Mouse (Mus musculus): Measurements from ENCODE around the gene Abi3.

The Abi3 gene

DNA sequence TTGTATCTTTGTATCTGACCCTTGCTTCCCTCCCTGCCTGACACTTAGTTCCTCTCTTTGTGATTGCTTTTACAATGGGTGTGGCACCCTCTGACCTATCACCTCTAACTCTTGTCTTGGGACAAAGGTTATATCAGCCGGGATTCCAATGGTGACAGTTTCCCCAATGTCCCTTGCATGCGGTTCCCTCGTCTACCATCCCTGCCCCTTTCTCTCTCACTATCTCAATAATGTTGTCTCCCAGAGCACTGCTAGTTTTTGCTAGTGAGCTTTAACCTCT, 15.2 kb downstream of the Abi3 start:
- intact Hi-C loops (cut with DNase I) = no loop called here

DNA sequence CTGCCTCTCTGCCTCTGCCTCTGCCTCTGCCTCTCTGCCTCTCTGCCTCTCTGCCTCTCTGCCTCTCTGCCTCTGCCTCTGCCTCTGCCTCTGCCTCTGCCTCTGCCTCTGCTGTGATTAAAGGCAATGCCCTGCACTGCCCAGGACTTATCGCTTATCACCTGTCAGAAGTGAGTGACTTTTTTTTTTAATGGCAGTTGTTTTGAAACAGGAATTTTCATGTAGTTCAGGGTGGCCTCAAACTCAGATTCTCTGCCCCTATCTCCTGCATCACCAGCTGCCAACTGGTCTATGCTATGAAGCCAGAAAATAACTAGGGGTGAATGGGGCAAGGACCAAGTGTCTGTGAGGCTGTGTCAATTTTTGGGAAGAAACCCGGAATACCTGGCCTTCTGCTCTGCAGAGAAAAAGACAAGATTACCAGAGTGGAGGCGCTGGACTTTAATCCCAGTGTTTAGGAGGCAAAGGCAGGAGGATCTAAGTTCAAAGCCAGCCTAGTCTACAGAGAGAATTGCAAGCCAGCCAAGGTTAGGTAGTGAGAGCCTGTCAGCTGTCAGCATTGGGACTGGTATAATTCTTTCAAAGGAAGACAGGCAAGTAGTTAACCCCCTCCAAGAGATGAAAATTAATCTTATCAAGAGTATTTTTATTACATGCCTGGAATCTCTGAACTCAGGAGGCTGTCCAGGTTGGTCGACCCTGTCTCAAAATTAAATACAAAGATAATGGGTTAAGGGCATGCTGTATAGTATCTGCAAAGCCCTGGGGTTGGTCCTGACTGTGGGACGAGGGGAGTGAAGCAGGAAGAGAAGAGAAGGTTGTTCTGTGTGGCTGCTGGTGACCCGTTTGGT, 15.7 kb downstream of the Abi3 start:
- intact Hi-C loops (cut with DNase I) = no loop called here

DNA sequence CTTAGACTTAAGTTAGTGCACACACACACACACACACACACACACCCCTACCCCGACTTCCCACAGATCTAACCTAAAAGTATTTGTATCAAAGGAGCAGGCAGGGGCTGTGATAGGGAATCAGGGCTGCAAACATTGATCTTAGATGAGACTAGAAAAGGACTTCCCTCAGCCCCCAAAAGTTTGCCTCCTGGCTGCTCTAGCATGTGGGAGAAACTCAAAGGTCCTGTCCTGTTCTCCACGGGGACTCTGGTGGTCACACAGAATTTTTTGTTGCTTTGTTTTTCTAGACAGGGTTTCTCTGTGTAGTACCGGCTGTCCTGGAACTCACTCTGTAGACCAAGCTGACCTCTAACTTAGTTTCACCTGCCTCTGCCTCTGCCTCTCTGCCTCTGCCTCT, 16.7 kb downstream of the Abi3 start:
- intact Hi-C loops (cut with DNase I) = loop anchor here (2.0 kb wide), 1 partner anchor 55 kb away; no protein-coding TSS in a partner anchor

DNA sequence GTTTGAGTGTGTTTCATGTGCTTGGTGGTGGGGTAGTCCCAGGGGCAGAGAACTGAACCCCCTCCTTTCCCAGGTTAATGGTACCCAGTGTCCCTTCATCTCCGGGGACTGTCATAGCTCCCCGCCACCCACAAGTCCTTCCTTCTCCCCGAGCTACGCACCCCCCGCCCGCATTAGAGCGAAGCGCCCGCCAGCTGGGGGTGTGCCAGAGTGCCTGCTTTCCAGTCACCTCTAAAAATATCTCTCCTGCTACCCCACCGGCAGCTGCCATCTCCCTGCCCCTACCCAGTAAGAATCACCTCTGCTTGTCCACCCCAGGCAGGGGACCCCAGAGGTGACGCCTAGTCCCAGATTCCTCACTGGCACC, 17.4 kb downstream of the Abi3 start:
- intact Hi-C loops (cut with DNase I) = loop anchor here (2.0 kb wide), 1 partner anchor 54 kb away; no protein-coding TSS in a partner anchor

DNA sequence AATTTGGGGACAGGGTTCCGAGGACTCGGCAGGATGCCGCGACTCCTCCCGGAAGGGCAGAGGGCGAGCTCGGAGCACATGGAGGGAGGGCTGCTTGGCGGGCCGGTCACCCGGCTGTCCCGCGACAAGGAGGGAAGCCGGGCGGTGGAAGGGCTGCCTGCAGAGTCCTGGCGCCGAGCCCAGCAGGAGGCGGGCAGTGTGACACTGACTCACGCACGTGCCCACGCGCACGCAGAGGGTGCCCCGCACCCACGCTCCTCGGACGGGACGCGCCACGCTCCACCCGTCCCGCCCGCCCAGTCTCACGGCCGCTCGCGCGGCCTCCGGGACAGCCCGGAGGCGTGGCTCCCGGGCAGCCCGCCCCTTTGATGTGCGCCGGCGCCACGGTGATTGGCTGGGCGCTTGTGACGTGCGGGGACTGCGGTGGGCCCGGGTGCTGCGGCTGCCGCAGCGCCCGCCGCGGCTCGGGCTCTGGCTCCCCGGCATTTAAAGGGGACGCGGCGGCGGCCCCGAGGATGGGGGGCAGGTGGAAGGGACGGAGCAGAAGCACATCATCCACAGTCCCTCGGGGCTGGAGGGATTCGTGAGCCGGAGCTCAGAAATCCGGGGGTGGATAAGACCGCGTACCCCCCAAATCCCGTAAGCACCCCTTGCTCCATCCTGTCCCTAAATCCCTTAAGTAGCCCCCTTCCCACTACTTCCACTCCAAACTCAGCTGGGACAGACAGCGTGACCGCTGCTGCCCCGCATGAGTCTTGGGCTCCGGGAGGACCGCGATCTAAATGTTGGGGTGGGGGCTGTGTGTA, 18.0 kb downstream of the Abi3 start, which contains the start of gene Phospho1:
TSS of gene Phospho1 (plus strand) at position 429 of the 806 bp plus-strand sequence.
- intact Hi-C loops (cut with DNase I) = loop anchor here (2.0 kb wide), 1 partner anchor 53 kb away; no protein-coding TSS in a partner anchor

DNA sequence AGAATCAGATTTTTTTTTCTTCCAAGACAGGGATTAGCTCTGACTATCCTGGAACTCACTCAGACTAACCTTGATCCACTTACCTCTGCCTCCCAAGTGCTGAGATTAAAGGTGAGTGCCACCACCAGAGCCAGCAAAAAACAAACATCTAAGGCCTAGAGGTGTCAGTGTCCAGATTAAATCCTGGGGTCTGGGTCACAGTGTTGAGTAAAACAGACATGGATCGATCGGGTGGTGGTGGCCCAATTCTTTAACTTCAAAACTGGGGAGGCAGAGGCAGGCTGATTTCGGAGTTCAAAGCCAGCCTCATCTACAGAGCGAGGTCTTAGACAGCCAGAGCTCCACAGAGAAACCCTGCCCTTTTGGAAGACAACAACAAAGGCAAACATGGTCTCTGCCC, 19.8 kb downstream of the Abi3 start:
- intact Hi-C loops (cut with DNase I) = no loop called here

DNA sequence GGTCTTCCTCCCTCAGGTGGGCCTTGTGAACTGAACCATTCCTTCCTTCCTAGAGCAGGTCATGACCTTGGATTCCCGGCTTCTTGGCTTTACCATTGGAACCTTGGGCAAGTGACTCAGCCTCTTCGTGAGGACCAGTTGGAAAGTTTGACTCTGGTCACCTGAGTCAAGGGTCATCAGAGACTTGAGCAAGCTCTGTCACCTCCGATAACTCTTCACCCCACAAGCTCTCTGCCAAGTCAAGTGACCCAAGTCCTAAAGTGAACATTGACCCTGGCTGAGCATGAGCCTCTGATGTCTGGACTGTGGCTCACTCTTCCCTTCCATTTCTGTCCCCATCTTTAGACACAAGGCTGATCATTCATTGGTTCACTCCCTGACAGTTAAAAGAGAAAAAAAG, 20.8 kb downstream of the Abi3 start:
- intact Hi-C loops (cut with DNase I) = no loop called here

DNA sequence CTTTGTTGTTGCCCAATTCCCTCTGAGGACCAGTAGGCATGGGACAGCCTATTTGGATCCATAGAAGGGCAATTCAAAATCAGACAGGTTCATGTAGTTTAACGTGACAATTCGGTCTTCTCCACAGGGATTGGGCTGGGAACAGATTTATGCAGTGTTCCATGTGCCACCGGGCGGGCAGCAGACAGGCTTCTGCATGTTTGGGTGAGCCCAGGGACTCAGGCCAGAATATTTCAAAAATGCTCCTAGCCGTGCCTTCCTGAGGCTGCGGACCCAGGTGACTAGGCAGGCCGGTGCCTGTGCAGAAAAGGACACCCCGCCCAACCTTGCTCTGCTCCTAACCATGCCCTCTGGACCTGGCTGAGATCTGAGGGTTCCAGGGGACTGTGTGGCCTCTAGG, 23.1 kb downstream of the Abi3 start:
- intact Hi-C loops (cut with DNase I) = no loop called here

DNA sequence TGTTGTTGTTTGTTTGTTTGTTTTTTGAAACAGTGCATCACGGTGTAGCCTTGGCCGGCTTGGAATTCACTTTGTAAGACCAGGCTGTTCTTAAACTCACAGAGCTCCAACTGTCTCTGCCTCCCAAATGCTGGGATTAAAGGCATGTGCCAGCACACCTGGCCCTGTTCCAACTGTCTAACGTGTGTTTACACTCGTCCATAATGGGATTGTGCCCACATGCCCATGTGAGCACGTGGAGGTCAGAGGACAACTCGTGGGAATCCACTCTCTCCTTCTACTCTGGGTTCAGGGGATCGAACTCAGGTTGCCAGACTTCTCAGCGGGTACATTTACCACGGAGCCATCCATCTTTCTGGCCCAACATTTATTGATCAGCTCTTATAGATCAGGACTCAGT, 26.9 kb downstream of the Abi3 start:
- intact Hi-C loops (cut with DNase I) = no loop called here

DNA sequence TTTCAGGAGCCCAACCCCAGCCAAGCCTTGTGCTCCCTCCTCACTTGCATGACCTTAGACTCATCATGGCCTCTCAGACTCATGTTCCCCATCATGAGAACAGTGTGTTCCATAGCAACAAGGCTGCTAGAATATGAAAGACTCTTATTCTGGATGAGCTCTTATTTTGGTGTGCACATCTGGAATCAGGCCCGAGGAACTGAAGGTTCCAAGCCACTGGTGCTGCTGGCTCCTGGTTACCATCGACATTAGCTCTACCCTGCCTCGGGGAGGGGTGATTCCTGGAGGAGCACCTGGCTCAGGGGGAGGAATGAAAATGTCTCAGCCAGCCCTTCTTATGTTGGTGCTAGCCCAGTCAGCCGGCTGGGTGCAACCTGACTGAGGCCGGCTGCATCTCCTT, 27.4 kb downstream of the Abi3 start:
- intact Hi-C loops (cut with DNase I) = no loop called here

DNA sequence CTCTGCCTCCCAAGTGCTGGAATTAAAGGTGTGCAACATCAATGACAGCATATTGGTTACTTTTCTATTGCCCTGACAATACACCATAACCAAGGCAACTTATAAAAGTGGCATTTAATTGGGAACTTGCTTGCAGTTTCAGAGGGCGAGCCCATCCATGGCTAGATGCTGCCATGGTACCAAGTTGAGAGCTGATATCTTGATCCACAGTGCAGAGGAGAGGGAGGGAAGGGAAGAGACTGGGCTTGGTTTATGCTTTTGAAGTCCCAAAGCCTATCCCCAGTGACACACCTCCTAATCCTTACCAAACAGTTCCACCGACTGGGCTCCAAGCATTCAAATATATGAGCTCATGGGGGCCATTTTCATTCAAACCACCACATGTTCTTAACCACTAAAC, 28.2 kb downstream of the Abi3 start:
- intact Hi-C loops (cut with DNase I) = no loop called here

DNA sequence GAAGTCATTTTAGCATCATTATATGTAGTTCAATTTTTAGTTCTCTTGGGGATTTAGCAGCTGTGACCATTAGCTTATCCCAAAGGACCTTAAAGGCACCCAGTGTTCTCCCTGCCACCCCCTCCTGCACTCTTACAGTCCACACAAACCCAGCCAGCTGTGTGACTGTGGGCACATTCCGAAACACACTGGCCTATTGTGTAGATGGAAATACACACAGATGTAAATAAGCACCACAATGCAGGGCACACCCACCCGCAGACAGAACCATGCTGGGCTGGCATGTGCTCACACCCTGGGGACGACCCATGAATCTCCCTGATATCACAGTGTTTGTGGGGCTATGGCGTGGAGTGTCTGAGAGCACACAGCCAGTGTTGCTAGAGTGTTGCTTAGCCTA, 30.1 kb downstream of the Abi3 start:
- intact Hi-C loops (cut with DNase I) = no loop called here

DNA sequence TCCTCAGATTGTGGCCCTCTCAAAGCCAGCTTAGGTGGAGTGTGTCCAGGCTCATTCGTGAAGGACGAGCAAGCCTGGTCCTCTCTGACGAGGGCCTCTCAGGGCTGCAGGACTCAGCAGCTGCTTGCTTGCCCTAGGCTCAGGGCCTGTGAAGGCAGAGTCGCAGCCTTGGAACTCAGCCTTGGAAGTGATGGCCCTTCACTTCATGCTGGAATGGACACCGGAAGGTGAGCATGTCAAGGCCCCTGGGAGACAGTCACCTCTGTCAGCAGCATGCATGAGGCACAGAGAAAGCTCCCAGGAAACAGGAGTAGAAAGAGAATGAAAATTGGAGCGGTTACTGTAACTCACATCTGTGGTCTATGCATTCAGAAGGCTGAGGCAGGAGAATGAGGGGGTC, 30.5 kb downstream of the Abi3 start:
- intact Hi-C loops (cut with DNase I) = no loop called here

DNA sequence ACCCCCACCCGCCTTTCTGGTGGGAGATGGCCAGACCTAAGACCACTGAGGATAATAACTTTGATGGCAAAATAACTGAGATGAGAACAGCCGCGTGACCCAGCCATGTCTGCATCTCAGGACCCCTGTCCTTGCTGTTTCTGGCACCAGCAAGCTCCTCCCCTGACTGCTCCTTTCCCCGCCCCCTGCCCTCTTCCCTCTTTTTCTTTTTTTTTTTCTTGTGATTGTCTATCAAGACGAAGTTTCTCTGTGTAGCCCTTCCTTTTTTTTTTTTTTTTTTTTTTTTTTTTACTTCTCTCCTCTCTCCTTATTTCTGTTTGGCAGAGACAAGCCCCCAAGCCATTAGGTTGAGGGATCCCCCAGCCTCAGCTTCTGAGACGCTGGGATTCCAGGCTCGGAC, 31.4 kb downstream of the Abi3 start:
- intact Hi-C loops (cut with DNase I) = no loop called here

DNA sequence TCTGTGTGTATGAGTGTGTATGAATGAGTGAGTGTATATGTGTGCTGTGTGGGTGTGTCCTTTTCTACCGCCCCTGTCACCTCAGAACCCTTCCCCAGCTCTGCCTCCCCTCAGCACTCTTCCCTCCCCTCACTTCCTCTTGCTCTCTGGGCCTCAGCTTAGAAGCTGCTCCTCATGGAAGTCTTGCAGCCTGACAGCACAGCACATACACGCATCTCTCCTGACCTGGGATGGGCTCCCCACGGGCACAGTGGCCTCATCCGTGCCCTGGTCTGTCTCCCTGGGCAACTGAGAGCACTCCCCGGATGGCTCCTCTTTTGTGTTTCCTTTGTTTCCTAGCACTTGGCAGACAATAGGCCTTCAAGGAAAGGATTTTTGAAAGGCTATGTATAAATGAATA, 32.7 kb downstream of the Abi3 start:
- intact Hi-C loops (cut with DNase I) = no loop called here

DNA sequence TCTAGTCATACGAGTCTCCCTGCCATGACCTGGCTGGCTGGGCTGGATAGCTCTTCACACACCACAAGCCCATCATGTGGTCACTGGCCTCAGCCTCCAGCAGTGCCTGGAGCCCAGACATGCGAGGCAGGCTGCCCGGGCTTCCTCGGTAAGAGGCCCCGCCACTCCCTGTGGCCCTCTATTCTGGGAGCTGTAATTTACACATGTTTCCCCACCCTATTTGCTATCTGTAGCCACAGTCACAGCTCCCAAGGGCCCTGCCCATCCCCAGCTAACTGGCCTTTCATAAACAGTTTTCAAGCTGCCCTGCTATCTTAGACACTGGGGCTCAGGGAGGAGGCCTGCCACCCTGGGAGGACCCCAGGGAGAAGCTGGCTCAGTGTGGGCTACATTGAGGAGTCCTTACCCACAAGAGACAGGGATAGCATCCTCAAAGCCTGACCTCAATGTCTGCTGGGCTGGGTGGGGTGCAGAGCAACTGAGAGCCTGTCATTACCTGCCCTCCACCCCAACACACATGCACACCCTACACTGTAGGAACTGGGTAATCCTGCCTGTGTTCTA, 33.7 kb downstream of the Abi3 start:
- intact Hi-C loops (cut with DNase I) = no loop called here

DNA sequence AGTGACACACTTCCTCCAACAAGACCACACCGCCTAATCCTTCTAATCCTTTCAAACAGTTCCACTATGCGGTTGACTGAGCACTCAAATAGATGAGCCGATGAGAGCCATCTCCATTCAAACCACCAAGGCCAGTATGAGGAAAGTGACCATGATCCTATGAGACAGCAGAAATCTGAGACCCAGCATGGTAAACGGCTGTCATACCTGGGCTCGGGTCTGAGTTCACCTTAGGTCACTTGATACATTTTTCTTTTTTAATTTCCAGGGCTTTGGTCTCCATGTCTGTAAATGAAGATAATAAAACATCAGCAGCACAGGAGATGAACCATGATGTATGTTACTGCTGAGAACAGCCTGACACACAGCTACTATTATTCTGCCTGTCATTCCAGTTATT, 34.4 kb downstream of the Abi3 start:
- intact Hi-C loops (cut with DNase I) = no loop called here

DNA sequence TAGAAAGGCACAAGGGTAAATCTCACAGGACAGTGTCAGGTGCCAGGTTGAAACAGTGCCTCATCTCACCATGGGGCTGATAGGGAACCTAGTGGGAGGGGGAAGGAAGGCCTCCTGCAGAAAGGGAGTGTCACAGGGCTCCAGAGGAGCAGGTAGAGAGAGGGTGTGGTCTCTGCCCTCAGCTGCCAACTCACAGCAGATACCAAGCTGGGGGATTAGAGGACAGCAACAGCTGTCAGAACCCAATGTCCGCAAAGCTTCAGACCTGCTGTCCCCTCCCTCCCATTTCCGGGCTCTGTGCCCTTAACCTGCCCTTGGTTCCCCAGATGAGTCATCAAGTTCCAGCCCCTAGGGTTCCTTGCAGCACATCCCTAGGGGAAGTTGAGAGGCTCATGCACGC, 36.7 kb downstream of the Abi3 start:
- intact Hi-C loops (cut with DNase I) = no loop called here

DNA sequence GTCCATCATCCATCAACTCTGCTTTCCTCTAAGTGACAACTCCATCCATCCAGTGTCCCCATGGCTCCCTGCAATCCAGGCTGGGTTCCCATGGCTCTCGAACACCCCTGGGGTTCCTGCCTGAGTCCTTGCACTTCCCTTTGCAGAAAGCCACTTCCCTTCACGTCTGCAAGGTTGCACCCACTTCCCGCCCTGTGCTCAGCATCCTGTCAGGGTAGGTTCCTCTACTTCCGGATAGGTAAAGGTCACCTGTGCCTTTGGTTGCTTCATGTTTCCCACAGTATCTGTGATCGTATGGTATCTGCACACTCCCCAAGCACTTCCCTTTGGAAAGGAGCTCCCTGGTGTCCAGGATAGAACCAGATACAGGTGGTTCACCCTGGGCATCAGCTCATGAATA, 37.3 kb downstream of the Abi3 start:
- intact Hi-C loops (cut with DNase I) = no loop called here

DNA sequence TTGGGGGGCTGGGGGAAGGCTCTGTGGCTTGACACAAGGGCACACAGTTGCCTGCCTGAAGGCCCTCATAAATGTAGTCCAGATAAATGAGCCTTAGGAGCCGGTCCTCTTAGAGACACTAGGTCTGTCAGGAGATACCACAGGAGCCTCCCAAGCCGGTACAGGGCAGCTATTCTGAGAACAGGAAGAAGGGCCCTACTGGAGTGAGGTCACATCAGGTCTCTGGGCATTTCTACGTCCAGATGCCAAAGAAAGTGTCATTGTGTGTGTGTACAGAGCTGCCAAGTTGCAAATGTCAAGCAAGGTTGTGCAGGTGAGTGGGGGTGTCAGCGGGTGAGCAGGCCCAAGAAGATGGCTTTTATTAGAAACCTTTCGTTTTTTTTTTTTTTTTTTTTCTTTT, 46.7 kb downstream of the Abi3 start:
- intact Hi-C loops (cut with DNase I) = no loop called here

DNA sequence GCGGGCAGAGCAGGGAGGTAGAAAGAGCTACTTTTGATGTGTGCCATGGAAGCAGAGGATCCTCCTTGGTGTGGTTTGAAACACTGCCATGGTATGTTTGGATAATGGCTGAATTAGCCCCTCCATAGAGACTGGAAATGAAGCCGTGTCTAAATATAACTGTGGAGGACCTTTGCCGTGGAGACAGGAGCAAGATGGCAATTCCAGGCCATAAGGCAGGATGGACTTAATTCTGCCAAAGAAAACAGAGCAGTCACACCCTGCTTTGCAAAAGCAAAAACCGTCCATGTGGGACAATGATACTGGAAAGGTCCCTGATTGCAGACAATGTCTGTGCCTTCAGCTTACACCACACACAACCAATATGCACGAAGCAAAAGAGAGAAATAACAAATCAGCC, 48.1 kb downstream of the Abi3 start:
- intact Hi-C loops (cut with DNase I) = no loop called here

DNA sequence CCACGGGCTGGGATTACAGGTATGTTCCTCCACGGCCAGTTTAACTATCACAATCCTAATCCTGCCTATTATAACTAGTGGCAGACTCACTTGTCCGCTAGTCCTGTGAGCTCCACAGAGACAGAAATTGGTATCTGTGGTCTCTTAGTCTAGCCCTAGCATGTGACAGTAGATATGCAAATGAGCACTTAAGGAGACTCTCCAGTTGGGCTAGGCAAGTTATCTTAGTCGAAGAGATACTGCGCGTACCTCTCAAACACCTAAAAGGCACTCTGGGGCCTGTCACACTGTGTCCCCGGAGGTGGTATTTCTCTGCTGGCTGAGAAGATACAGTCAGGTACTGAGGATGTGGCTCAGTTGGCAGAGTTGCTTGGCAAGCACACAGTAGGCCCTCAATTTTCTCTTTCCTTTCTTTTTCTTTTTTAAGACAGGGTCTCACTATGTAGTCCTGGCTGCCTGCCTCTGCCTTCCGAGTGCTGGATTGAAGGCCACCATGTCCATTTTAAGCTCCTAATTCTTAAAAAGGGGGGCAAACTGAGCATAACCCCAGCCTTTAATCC, 49.2 kb downstream of the Abi3 start:
- intact Hi-C loops (cut with DNase I) = no loop called here
